Mouse (Mus musculus): Measurements from ENCODE around the gene Gm9913. TPM values are rescaled to one million over a fixed set of nuclear protein-coding genes. Genes with fewer than 3 reads are reported as not detected.

Gene Gm9913
- under 1 TPM; 0.57 to 0.65 TPM for total RNA-seq (2021)

GRCm38 (mm10) chr2:125505006-125505745 lies at the start of gene Gm9913:
Gene Gm9913, plus strand, starts transcription at chr2:125505089.
- peak; percentile 67 for DNase-seq

DNA sequence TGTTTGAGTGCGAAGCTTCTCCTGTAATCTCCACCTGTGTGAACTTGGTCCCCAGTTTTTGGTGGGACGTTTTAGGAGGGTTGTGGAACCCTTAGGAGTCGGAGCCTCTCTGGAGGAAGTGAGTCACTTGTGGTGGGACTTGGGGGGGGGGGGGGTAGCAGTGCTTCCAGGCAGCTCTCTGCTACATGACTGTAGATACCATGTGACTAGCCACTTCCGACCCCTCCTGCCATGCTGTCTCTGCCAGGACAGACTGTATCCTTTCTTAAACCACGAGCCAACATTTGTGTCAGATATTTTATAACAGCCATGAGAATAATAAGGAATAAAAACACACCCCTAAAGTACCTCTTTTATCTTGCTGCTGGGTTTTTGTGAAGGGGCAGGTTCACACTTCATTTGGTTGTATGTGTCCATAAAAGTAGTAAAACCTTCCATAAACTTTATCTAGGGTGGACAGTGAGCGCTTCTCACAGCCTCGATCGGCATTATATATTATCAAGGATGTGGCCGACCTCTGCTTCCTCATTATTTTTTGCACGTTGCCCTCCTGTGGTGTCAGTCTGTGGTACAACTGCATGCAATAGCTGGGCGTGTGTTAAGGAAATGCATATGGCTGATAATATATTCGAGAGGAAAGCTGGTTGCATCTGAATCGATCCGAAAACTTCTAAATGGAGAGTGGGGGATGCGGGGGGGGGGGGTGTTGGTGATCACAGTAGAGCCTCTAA lies 48.7 kb upstream of the Gm9913 start:
- DNase-seq, result no peak

DNA sequence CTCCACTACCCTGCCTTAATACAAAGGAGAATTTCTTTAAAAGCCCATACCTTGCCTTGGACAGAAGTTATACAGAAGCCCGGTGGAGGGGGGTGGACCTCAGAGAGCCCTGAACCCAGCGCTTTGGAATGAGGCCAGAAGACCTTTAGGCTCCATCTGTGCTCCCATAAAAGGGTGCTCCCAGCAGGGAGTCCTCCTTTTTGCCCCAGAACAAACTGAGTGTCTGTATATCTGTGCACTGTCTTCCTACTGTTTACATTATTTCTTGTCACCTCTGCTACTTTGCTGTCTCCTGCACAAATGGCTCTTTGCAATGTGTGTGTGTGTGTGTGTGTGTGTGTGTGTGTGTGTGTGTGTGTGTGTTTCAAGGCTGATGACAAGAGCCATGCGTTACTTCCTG lies 45.8 kb upstream of the Gm9913 start:
- DNase-seq, result no peak

DNA sequence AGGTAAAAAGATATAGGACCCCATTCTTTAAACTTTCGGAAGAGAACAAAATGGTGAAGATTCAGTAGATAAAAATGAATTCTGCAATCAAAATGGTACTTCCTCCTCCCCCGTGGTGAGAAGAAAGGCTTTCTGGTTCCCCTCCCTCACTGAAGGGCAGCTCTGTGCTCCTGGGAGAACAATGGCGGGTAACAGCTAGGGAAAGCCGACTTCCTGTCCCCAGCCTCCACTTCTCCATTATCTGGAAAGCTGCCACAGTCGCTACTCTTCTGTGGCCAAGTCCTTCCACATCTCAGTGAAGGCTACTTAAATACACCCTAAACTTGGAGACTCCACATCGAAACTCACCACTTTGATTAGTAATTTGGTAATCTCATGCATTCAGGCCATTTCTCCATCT lies 40.9 kb upstream of the Gm9913 start:
- DNase-seq, result peak; percentile 35

- peak; percentile 74 for DNase-seq
These were observed 34.2 kb upstream of the Gm9913 start for GRCm38 (mm10) chr2:125470553-125471295.

- DNase-seq, result no peak
These were observed 33.2 kb upstream of the Gm9913 start for GRCm38 (mm10) chr2:125471721-125472120.

DNA sequence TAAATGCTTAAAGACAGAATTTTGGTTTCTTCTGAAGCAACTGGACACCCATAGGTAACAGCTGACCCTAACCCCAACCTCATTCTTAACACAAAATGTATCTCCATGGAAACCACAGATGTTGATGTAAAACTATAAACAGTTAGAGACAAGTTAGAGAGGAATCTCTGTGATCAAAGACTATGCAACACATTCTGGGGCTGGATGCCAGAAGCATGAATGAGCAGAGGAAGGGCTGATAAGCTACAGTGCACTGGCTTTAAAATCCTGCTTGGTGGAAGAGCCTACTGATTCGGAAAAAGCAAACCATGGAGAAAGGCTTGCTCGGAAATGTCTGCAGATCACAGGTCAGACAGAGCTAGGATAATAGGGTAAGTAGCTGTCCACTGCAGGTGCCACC lies 31.7 kb upstream of the Gm9913 start:
- peak; percentile 46 for DNase-seq

GRCm38 (mm10) chr2:125474690-125475089 lies 30.2 kb upstream of the Gm9913 start:
- DNase-seq, result peak; percentile 49

- no peak for DNase-seq
These were observed 28.7 kb upstream of the Gm9913 start for GRCm38 (mm10) chr2:125476231-125476630.

- no peak for DNase-seq
These were observed 27.5 kb upstream of the Gm9913 start for GRCm38 (mm10) chr2:125477367-125477766.

- no peak for DNase-seq
These were observed 26.2 kb upstream of the Gm9913 start for GRCm38 (mm10) chr2:125478705-125479104.

DNA sequence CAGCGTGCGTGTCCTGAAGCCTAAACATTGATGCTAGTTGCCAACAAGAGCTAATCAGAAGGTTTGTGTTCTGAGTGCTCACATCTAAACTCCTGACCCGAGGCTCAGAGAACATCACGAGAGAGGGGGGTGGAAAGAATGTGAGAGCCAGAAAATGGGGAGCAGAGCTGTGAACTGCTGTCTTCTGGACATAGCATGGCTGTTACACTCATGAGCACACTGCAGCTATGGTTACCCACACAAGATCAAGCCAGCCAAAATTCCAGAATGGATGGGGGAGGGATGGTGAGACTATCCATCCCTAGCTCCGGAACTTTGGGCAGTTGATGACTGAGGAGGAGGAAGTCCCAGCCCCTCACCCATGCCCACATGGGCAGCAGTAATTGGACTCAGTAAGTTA lies 24.8 kb upstream of the Gm9913 start:
- no peak for DNase-seq

DNA sequence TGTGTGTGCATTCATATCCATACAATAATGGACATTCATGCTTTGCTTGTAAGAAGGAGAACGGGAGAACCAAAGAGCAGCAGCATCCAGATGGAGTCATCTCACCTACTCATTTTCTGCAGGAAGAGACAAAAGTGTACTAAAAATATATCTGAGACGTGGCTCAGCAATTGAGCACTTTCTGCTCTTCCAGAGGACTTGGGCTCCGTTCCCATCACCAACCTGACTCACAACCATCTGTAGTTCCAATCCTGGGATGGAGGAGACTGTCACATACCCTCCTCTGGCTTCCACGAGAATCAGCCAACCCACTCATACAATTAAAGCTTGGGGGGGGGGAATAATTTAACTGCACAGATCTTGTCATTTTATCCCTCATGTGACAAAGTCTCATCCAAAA lies 23.8 kb upstream of the Gm9913 start:
- DNase-seq, result no peak

DNA sequence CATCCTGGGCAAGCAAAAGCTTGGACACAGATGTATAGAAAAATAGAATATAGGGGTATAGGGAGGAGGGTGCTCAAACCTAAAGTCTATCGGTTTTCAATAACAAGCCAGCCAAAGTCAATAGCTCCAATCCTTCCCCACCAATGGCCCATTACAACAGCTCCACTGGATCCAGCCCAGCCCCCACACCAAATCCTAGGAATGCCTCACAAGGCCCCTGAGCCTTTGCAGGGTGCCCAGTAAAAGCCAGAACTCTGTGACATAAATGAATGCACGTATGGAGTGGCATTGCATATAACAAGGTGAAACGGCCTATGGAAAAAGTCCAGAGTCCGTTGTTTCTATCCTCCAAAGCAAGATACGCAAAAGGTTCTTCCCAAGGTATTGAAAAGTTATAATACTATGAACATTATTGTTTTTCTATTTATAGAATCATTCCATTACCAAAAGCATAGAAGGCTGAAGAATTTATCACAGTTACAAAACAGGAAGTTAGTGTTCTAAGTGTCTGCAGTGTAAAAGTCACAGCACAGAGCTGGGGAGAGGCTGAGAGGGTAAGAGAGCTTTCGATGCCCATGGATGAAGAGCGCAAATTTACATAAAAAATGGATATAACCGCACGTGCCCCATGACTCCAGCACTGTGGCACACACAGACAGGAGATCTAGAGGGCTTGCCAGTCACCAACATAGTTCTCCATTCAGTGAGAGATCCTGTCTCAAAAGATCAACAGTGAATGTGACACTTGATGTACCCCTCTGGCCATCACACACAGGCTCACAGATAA lies 23.2 kb upstream of the Gm9913 start:
- no peak for DNase-seq

DNA sequence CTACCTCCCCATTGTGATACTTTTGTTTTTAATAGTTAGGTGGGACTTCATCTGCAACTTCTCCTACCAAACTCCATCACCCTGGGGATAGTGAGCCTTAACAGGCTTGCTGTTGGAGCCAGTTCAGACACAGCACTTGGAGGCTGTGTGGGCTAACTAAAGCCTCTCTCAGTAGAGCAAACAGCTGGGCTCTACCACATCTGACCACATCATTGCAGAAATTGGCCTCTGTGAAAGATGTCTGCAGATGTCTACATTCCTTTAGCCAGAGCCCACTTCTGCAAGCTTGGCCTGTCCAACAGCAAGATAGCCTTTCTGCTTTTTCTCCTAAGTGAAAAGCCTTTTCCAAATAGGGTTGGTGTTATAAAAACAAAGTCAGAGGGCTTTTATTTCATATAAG lies 20.7 kb upstream of the Gm9913 start:
- peak; percentile 26 for DNase-seq

DNA sequence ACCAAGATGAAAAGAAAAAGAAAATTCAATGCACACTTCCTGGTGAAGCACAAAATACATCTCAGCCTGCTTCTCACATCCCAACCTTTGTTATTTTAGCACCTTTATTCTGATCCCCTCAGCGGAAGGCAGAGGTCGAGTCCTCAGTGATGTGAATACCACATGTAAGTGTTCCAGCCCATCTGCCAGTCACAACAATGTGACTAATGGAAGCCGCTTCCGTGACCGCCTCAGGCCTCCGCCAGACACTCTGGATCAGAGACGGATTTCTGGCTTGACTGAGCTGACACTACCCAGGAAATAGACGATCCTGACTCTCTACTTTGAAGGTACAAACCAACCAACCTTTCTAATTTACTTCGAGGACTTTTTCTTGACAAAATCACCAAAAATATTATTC lies 20.0 kb upstream of the Gm9913 start:
- peak; percentile 46 for DNase-seq

DNA sequence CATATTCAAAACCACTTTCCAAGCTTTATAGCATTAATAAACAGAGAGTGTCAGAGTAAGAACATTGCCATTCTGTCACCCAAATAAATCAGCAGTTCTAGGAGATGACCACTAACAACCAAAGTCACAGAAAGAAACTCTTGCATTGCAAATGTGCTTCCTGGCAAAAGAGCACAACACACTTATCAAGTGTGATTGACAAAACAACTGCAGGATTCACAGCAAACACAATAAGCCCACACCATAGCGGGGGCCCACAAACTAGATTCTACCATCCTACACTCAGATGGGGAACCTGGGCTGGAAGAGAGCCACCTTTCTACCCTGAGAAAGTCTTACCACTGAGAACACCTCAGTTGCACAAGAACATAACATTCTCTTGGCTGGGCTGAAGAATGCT lies 14.9 kb upstream of the Gm9913 start:
- DNase-seq, result no peak

- peak; percentile 34 for DNase-seq
These were observed 12.6 kb upstream of the Gm9913 start for GRCm38 (mm10) chr2:125492050-125492900.

GRCm38 (mm10) chr2:125494291-125494690 lies 10.6 kb upstream of the Gm9913 start:
- DNase-seq, result no peak

- no peak for DNase-seq
These were observed 9.8 kb upstream of the Gm9913 start for GRCm38 (mm10) chr2:125494831-125495812.
